20 mouse cellular contexts compared by ENCODE assay signal in genomic region chr4:55453902-55454301, GRCm38 (mm10).
DNase-seq lines count a peak whose midpoint lies in the region; ATAC-seq lines count a peak whose summit lies in the region.
"Had no signal": no experiment of that assay in that cellular context is flagged by ENCODE, and none has a peak within 500 bp of the region (broad histone marks: within the 10 kb centered on the region; RNA-seq: fewer than 3 reads in every experiment).

No protein-coding gene starts in this region.

- no peak overlapping the region for H3K4me3 ChIP-seq in forebrain, embryonic 15.5 days
- no peak overlapping the region for H3K4me3 ChIP-seq in forebrain, embryonic 10.5 days
- no peak overlapping the region for H3K4me3 ChIP-seq in heart, embryonic 10.5 days
- no peak overlapping the region for H3K4me3 ChIP-seq in stomach, embryonic 16.5 days (replicated peaks; ENCODE audit: low read length)
- H3K4me3 ChIP-seq: embryonic facial prominence, embryonic 13.5 days; hindbrain, embryonic 10.5 days; layer of hippocampus, adult 2 months; limb, embryonic 15.5 days; liver, embryonic 15.5 days; midbrain, embryonic 13.5 days; neural tube, embryonic 12.5 days had no signal

- 0 out of 2 replicates have a peak, but pooled peaks cover 8% of the 10 kb centered on the region for H3K4me1 ChIP-seq in forebrain, embryonic 15.5 days
- peaks cover 4% of the 10 kb centered on the region; the same call in 1 of the 2 replicates for H3K4me1 ChIP-seq in forebrain, embryonic 10.5 days
- no peaks in the 10 kb centered on the region for H3K4me1 ChIP-seq in heart, embryonic 10.5 days
- H3K4me1 ChIP-seq in stomach, embryonic 16.5 days (ENCODE audit: control insufficient read depth, insufficient read depth, low read length): no peaks in the 10 kb centered on the region
- H3K4me1 ChIP-seq: embryonic facial prominence, embryonic 13.5 days; limb, embryonic 15.5 days; liver, embryonic 15.5 days; neural tube, embryonic 12.5 days had no signal

- H3K9ac ChIP-seq in forebrain, embryonic 15.5 days (replicated peaks): no peak overlapping the region
- H3K9ac ChIP-seq in stomach, embryonic 16.5 days (ENCODE audit: low read length): no peak overlapping the region
- H3K9ac ChIP-seq: embryonic facial prominence, embryonic 13.5 days; limb, embryonic 15.5 days; liver, embryonic 15.5 days; midbrain, embryonic 13.5 days; neural tube, embryonic 12.5 days had no signal

- H3K36me3 ChIP-seq in forebrain, embryonic 15.5 days: no peaks in the 10 kb centered on the region
- H3K36me3 ChIP-seq in forebrain, embryonic 10.5 days (replicated peaks): no peaks in the 10 kb centered on the region
- no peaks in the 10 kb centered on the region for H3K36me3 ChIP-seq in heart, embryonic 10.5 days
- no peaks in the 10 kb centered on the region for H3K36me3 ChIP-seq in stomach, embryonic 16.5 days (ENCODE audit: control insufficient read depth, insufficient read depth, low read length)
- H3K36me3 ChIP-seq: embryonic facial prominence, embryonic 13.5 days; hindbrain, embryonic 10.5 days; limb, embryonic 15.5 days; liver, embryonic 15.5 days; midbrain, embryonic 13.5 days; neural tube, embryonic 12.5 days had no signal

- WGBS in forebrain, embryonic 15.5 days: 28% methylated on average over 5 of the region's 5 CpGs
- WGBS in forebrain, embryonic 10.5 days: 88% methylated on average over 5 of the region's 5 CpGs
- 47% methylated on average over 5 of the region's 5 CpGs for WGBS in heart, embryonic 10.5 days
- 58% methylated on average over 5 of the region's 5 CpGs for WGBS in stomach, embryonic 16.5 days

- DNase-seq in forebrain, embryonic 10.5 days (ENCODE audit: extremely low spot score, low spot score): no peak
- peak; percentile 41 for DNase-seq in heart, postnatal 4 days
- DNase-seq in heart, embryonic 10.5 days (ENCODE audit: low spot score): no peak
- DNase-seq in fibroblast of lung, adult 2 months (ENCODE audit: low read depth): peak; percentile 30
- DNase-seq: cerebellum, adult 8-10 months; kidney, adult 8-10 months; kidney, postnatal 14 days; layer of hippocampus, postnatal 36 days; thymus, adult 18-20 months had no signal

- no peak overlapping the region for H3K4me2 ChIP-seq in forebrain, embryonic 15.5 days (replicated peaks)
- H3K4me2 ChIP-seq in stomach, embryonic 16.5 days (ENCODE audit: low read depth, low read length): no peak overlapping the region
- H3K4me2 ChIP-seq: embryonic facial prominence, embryonic 13.5 days; limb, embryonic 15.5 days; liver, embryonic 15.5 days; midbrain, embryonic 13.5 days; neural tube, embryonic 12.5 days had no signal

- H3K27ac ChIP-seq in forebrain, embryonic 15.5 days (replicated peaks): no peak overlapping the region
- H3K27ac ChIP-seq in forebrain, embryonic 10.5 days: no peak overlapping the region
- H3K27ac ChIP-seq in heart, embryonic 10.5 days: no peak overlapping the region
- no peak overlapping the region for H3K27ac ChIP-seq in stomach, embryonic 16.5 days (ENCODE audit: low read length)
- H3K27ac ChIP-seq: embryonic facial prominence, embryonic 13.5 days; hindbrain, embryonic 10.5 days; layer of hippocampus, adult 2 months; limb, embryonic 15.5 days; liver, embryonic 15.5 days; midbrain, embryonic 13.5 days; neural tube, embryonic 12.5 days had no signal

- no peaks in the 10 kb centered on the region for H3K9me3 ChIP-seq in forebrain, embryonic 15.5 days
- H3K9me3 ChIP-seq in forebrain, embryonic 10.5 days: no peaks in the 10 kb centered on the region
- H3K9me3 ChIP-seq in heart, embryonic 10.5 days: no peaks in the 10 kb centered on the region
- no peaks in the 10 kb centered on the region for H3K9me3 ChIP-seq in stomach, embryonic 16.5 days (replicated peaks; ENCODE audit: control insufficient read depth, low read length)
- H3K9me3 ChIP-seq: embryonic facial prominence, embryonic 13.5 days; hindbrain, embryonic 10.5 days; limb, embryonic 15.5 days; liver, embryonic 15.5 days; midbrain, embryonic 13.5 days; neural tube, embryonic 12.5 days had no signal

- no peaks in the 10 kb centered on the region for H3K27me3 ChIP-seq in forebrain, embryonic 15.5 days
- no peaks in the 10 kb centered on the region for H3K27me3 ChIP-seq in forebrain, embryonic 10.5 days (ENCODE audit: poor library complexity, severe bottlenecking)
- no peaks in the 10 kb centered on the region for H3K27me3 ChIP-seq in heart, embryonic 10.5 days (ENCODE audit: insufficient read depth, poor library complexity, severe bottlenecking)
- H3K27me3 ChIP-seq in stomach, embryonic 16.5 days (ENCODE audit: control insufficient read depth, insufficient read depth, low read length): no peaks in the 10 kb centered on the region
- H3K27me3 ChIP-seq: embryonic facial prominence, embryonic 13.5 days; limb, embryonic 15.5 days; midbrain, embryonic 13.5 days; neural tube, embryonic 12.5 days had no signal

- peak; percentile 43 for ATAC-seq in forebrain, embryonic 15.5 days (replicated peaks)
- ATAC-seq in stomach, embryonic 16.5 days (ENCODE audit: insufficient read depth, low FRiP score): peak; percentile 50; the same call in 1 of the 2 replicates
- no peak for ATAC-seq in megakaryocyte, adult 5-6 weeks (ENCODE audit: poor library complexity, severe bottlenecking)
- ATAC-seq: lung, postnatal 0 days; midbrain, embryonic 13.5 days had no signal

Comparison
In these comparisons a context has a peak if more than half of its experiments do, and no peak if none do; other contexts are left out.
1. DNase-seq: peak in heart, postnatal 4 days (single experiment) and fibroblast of lung, adult 2 months (single experiment); none in forebrain, embryonic 10.5 days (single experiment) and heart, embryonic 10.5 days (single experiment).